In the genomic region with DNA sequence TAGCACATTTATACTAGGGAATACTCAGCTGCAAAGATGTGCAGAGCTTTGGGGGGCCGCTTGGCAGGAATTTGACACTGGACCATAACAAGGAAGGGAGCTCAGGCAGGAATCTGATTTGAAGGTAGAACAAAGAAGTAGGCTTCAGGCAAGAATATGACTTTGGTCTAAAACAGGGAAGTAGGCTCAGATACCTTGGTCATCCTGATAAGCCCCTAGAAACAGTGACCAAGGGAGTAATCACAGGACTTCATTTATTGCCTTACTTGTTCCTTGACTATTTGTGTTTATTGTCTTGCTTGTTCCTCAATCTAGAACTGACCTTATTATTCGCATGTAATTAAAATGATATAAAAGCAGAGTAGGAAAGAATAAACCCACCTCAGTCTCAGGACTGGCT, we compare ENCODE assay signal across 27 mouse cellular contexts. TPM values are rescaled to one million over a fixed set of nuclear protein-coding genes. Genes with fewer than 3 reads are reported as not detected.
DNase-seq lines count a peak whose midpoint lies in the region; ATAC-seq and TF ChIP-seq lines count a peak whose summit lies in the region.
"Had no signal": no experiment of that assay in that cellular context is flagged by ENCODE, and none has a peak within 500 bp of the region (broad histone marks: within the 10 kb centered on the region; RNA-seq: fewer than 3 reads in every experiment).

No protein-coding gene starts in this region.

- no peak for TF ChIP-seq EP300 in heart, adult 2 months (IDR thresholded peaks at IDR 0.05; ENCODE audit: insufficient read depth, low read depth, low read length)

- H3K36me3 ChIP-seq in heart, adult 2 months (ENCODE audit: control insufficient read depth, insufficient read depth, low read length): no peaks in the 10 kb centered on the region; the same call in 1 of the 2 replicates
- H3K36me3 ChIP-seq in liver, embryonic 11.5 days (ENCODE audit: control insufficient read depth, insufficient read depth, low read length): no peaks in the 10 kb centered on the region
- H3K36me3 ChIP-seq in liver, embryonic 12.5 days: no peaks in the 10 kb centered on the region
- H3K36me3 ChIP-seq: embryonic facial prominence, embryonic 10.5 days; embryonic facial prominence, embryonic 12.5 days; forebrain, embryonic 15.5 days; G1E had no signal

- TF ChIP-seq POLR2A in heart, adult 2 months (IDR thresholded peaks at IDR 0.05; ENCODE audit: insufficient read depth, low read depth, low read length): no peak

- H3K4me3 ChIP-seq in gastrocnemius, adult 2 months: no peak overlapping the region
- H3K4me3 ChIP-seq in heart, adult 2 months: no peak overlapping the region
- H3K4me3 ChIP-seq in liver, embryonic 11.5 days (ENCODE audit: low read depth, low read length): no peak overlapping the region
- H3K4me3 ChIP-seq in liver, embryonic 12.5 days: no peak overlapping the region
- H3K4me3 ChIP-seq in brown adipose tissue, adult 24 weeks (ENCODE audit: insufficient read depth, low read depth, low read length): no peak overlapping the region
- H3K4me3 ChIP-seq: embryonic facial prominence, embryonic 10.5 days; embryonic facial prominence, embryonic 12.5 days; forebrain, embryonic 13.5 days; forebrain, embryonic 15.5 days had no signal

- no peak for DNase-seq in gastrocnemius, adult 2 months
- DNase-seq in gastrocnemius, postnatal 10 days: no peak
- DNase-seq in heart, adult 2 months: no peak
- DNase-seq in heart, postnatal 36 days: no peak
- peak; percentile 11 for DNase-seq in liver, embryonic 11.5 days (ENCODE audit: low spot score)
- DNase-seq in right cerebral cortex, postnatal 4 days: no peak
- DNase-seq: adrenal gland, adult 8-10 months; adrenal gland, postnatal 14 days; adrenal gland, postnatal 36 days; B cell, adult 2 months; cerebellum, adult 11 months; cerebellum, adult 18-20 months; cerebellum, adult 8-10 months; cerebellum, adult 9-11 months; cerebellum, postnatal 25 days; forebrain, postnatal 0 days had no signal

- H3K9ac ChIP-seq in heart, adult 2 months (ENCODE audit: low read depth, low read length): no peak overlapping the region
- no peak overlapping the region for H3K9ac ChIP-seq in liver, embryonic 11.5 days (ENCODE audit: low read depth, low read length)
- no peak overlapping the region for H3K9ac ChIP-seq in liver, embryonic 12.5 days
- H3K9ac ChIP-seq: embryonic facial prominence, embryonic 12.5 days; forebrain, embryonic 13.5 days; forebrain, embryonic 15.5 days; forebrain, postnatal 0 days had no signal

- peaks cover 13% of the 10 kb centered on the region for H3K4me1 ChIP-seq in heart, adult 2 months (ENCODE audit: control insufficient read depth, insufficient read depth, low read length)
- peaks cover 5% of the 10 kb centered on the region for H3K4me1 ChIP-seq in liver, embryonic 11.5 days (replicated peaks; ENCODE audit: control insufficient read depth, insufficient read depth, low read length)
- peaks cover 23% of the 10 kb centered on the region for H3K4me1 ChIP-seq in liver, embryonic 12.5 days
- H3K4me1 ChIP-seq in brown adipose tissue, adult 24 weeks (ENCODE audit: control insufficient read depth, insufficient read depth, insufficient read length, low read length): peaks cover 22% of the 10 kb centered on the region
- H3K4me1 ChIP-seq: embryonic facial prominence, embryonic 12.5 days had no signal

- ATAC-seq in liver, embryonic 11.5 days (replicated peaks; ENCODE audit: low FRiP score): no peak
- ATAC-seq in liver, embryonic 12.5 days: no peak
- ATAC-seq: activated CD4-positive, CD25-positive, alpha-beta regulatory T cell, adult 4 months; CD4-positive, CD25-positive, alpha-beta regulatory T cell, adult 4 months; forebrain, embryonic 13.5 days; forebrain, embryonic 15.5 days; forebrain, postnatal 0 days; Patski had no signal

- no peaks in the 10 kb centered on the region for H3K79me2 ChIP-seq in heart, adult 2 months (replicated peaks; ENCODE audit: control insufficient read depth, insufficient read depth, low read length)

- intact Hi-C loops in gastrocnemius, adult 2 months (cut with DNase I): loop anchor here (5.0 to 10.0 kb wide), 2 partner anchors 58 to 529 kb away; no protein-coding TSS in a partner anchor
- intact Hi-C loops in heart, adult 2 months (cut with DNase I): loop anchor here (5.0 to 10.0 kb wide), 2 partner anchors 87 to 439 kb away; no protein-coding TSS in a partner anchor
- intact Hi-C loops in heart, postnatal 36 days (cut with DNase I): loop anchor here (5.0 to 10.0 kb wide), 3 partner anchors 249 to 727 kb away; partner anchors contain the start of gene Jak2

- H3K27me3 ChIP-seq in heart, adult 2 months (ENCODE audit: control insufficient read depth, insufficient read depth, low read length): no peaks in the 10 kb centered on the region
- no peaks in the 10 kb centered on the region for H3K27me3 ChIP-seq in liver, embryonic 11.5 days (replicated peaks; ENCODE audit: control insufficient read depth, insufficient read depth, low read length)
- H3K27me3 ChIP-seq in liver, embryonic 12.5 days (replicated peaks): no peaks in the 10 kb centered on the region
- H3K27me3 ChIP-seq: CH12.LX; embryonic facial prominence, embryonic 12.5 days; forebrain, embryonic 13.5 days; forebrain, embryonic 15.5 days; Patski had no signal

- H3K27ac ChIP-seq in gastrocnemius, adult 2 months: peak overlapping the region; percentile 62; the same call in 1 of the 2 replicates
- peak overlapping the region; percentile 77 for H3K27ac ChIP-seq in heart, adult 2 months
- H3K27ac ChIP-seq in liver, embryonic 11.5 days (ENCODE audit: low read depth, low read length): no peak overlapping the region
- H3K27ac ChIP-seq in liver, embryonic 12.5 days: no peak overlapping the region
- H3K27ac ChIP-seq in brown adipose tissue, adult 24 weeks (replicated peaks; ENCODE audit: low read depth, low read length): peak overlapping the region; percentile 63
- H3K27ac ChIP-seq: embryonic facial prominence, embryonic 10.5 days; embryonic facial prominence, embryonic 12.5 days; forebrain, embryonic 13.5 days; forebrain, embryonic 15.5 days had no signal

- H3K9me3 ChIP-seq in liver, embryonic 11.5 days (ENCODE audit: control insufficient read depth, low read length): no peaks in the 10 kb centered on the region
- H3K9me3 ChIP-seq in liver, embryonic 12.5 days (replicated peaks): no peaks in the 10 kb centered on the region
- H3K9me3 ChIP-seq: embryonic facial prominence, embryonic 10.5 days; embryonic facial prominence, embryonic 12.5 days; forebrain, embryonic 13.5 days; forebrain, embryonic 15.5 days; G1E had no signal

- H3K4me2 ChIP-seq in liver, embryonic 11.5 days: no peak overlapping the region
- no peak overlapping the region for H3K4me2 ChIP-seq in liver, embryonic 12.5 days
- H3K4me2 ChIP-seq: embryonic facial prominence, embryonic 12.5 days; forebrain, embryonic 13.5 days; forebrain, embryonic 15.5 days had no signal

- 74% methylated on average over 2 of the region's 2 CpGs for WGBS in heart, adult 2 months
- WGBS in liver, embryonic 11.5 days: 74% methylated on average over 2 of the region's 2 CpGs
- 71% methylated on average over 2 of the region's 2 CpGs for WGBS in liver, embryonic 12.5 days (ENCODE audit: insufficient replicate concordance)

- no peak for TF ChIP-seq CTCF in gastrocnemius, adult 2 months (IDR thresholded peaks at IDR 0.05)
- no peak for TF ChIP-seq CTCF in heart, adult 2 months (IDR thresholded peaks at IDR 0.05)

RNA-seq across cellular contexts. Expression of gene Ric1, which starts 18.0 kb away (rescaled TPM):
- 10 to 100 TPM; 24.4 to 27.3 TPM for total RNA-seq in gastrocnemius, adult 2 months (2021)
- total RNA-seq in gastrocnemius, postnatal 10 days (2021): 10 to 100 TPM; 28.8 to 36.9 TPM
- total RNA-seq in heart, adult 2 months (2021): 10 to 100 TPM; 16.9 to 20.6 TPM
- 9.2 and 15.0 TPM in 2 replicates for polyA plus RNA-seq in heart, adult 2 months (2012; rRNA removed)
- 10 to 100 TPM; 23.6 to 25.0 TPM for total RNA-seq in heart, postnatal 36 days (2021)
- polyA plus RNA-seq in liver, embryonic 11.5 days (2014; fragmentation: Nextera tagmentation; extraction: Ambion mirVana): 7.6 and 8.0 TPM in 2 replicates
- polyA plus RNA-seq in liver, embryonic 12.5 days (2016; fragmentation: Nextera tagmentation; extraction: Ambion mirVana): 4.9 and 5.8 TPM in 2 replicates
- polyA plus RNA-seq in brown adipose tissue, adult 24 weeks (2012; ENCODE audit: insufficient read depth, insufficient read length, missing spikeins): 21.6 and 23.3 TPM in 2 replicates

Comparison
In these comparisons a context has a peak if more than half of its experiments do, and no peak if none do; other contexts are left out.
1. H3K27ac ChIP-seq: peak in gastrocnemius, adult 2 months (single experiment), heart, adult 2 months (single experiment) and brown adipose tissue, adult 24 weeks (single experiment); none in liver, embryonic 11.5 days (single experiment) and liver, embryonic 12.5 days (single experiment).